Mouse (Mus musculus) cortical plate, adult 2 months (tissue): ENCODE results near the gene Tmem18. TPM values are rescaled to one million over a fixed set of nuclear protein-coding genes. Genes with fewer than 3 reads are reported as not detected.

ENCODE experiments used
- H3K27ac ChIP-seq: fragments of 200-500 bp; 2 replicates; pipeline ENCODE4 v1.5.1; 2012; ENCODE audit warnings: low read length, control low read depth, inconsistent platforms; ENCODE audit not compliant: insufficient read depth
- H3K4me1 ChIP-seq: fragments of 200-500 bp; 2 replicates; pipeline ENCODE4 v1.6.1; 2011; ENCODE audit warnings: low read length; ENCODE audit not compliant: control insufficient read depth, insufficient read depth
- H3K4me3 ChIP-seq: fragments of 200-500 bp; 2 replicates; pipeline ENCODE4 v1.5.1; 2011; ENCODE audit warnings: mild to moderate bottlenecking, low read length, control low read depth; ENCODE audit not compliant: insufficient read depth
- CTCF ChIP-seq: fragments of 200-500 bp; IDR thresholded peaks from 2 replicates; pipeline ENCODE4 v1.5.1; 2011; ENCODE audit warnings: mild to moderate bottlenecking, control low read depth, low read length; ENCODE audit not compliant: insufficient read depth; ENCODE audit errors: extremely low read depth
- POLR2A ChIP-seq: fragments of 200-500 bp; IDR thresholded peaks from 2 replicates; pipeline ENCODE4 v1.6.1; 2011; ENCODE audit warnings: mild to moderate bottlenecking, low read length, control low read depth; ENCODE audit not compliant: insufficient read depth; ENCODE audit errors: extremely low read depth
- polyA plus RNA-seq: library from polyadenylated mRNA; depleted of rRNA; stranded (reverse); fragments of >200 nt; gene quantifications from 2 replicates; pipeline ENCODE4 v1.2.3, GENCODE M21; 2012; rRNA removed

Gene Tmem18
- 36.3 and 39.0 TPM in 2 replicates for polyA plus RNA-seq

DNA sequence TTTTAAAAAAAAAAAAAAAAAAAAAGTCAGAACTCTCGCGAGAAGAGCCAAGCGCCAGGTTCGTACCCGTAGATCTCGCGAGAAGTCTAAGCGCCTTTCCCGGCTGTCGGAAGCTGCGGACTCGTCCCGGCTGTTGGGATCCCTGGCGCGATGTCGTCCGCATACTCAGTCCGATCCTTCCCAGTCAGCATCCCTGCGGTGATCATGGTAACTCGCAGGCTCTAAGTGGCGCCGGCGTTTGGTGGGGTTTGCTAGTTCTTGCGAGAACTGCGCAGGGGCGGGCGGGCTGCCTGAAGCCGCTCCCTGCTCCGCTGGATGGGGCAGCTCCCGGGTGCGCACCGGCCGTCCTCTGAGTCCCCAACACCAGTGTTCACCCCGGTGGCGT is at the start of gene Tmem18:
Gene Tmem18 (plus strand): TSS at position 71 of the 385 bp plus-strand sequence.
- H3K4me3 ChIP-seq = peak within 1 kb of the TSS; percentile 96
- TF ChIP-seq POLR2A (peak; percentile 96), CTCF (no peak)
- H3K4me1 ChIP-seq = peaks cover 3% of the 10 kb centered on the region
- peak within 1 kb of the TSS; percentile 51 for H3K27ac ChIP-seq

DNA sequence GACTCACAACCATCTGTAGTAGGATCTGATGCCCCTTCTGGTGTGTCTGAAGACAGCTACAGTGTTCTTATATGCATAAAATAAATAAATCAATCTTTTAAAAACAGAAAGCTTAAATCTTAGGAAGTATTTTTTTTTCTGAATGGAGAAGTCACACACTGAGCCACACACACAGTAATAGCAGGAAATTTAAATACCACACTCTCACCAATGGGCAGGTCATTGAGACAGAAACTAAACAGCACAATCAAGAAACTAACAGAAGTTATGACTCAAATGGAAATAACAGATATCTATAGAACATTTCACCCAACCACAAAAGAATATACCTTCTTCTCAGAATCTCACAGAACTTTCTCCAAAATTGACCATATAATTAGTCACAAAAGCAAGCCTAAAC is 26.9 kb upstream of the Tmem18 start:
- TF ChIP-seq POLR2A (no peak), CTCF (no peak)
- no peak overlapping the region for H3K27ac ChIP-seq
- H3K4me3 ChIP-seq = no peak overlapping the region
- H3K4me1 ChIP-seq = no peaks in the 10 kb centered on the region

DNA sequence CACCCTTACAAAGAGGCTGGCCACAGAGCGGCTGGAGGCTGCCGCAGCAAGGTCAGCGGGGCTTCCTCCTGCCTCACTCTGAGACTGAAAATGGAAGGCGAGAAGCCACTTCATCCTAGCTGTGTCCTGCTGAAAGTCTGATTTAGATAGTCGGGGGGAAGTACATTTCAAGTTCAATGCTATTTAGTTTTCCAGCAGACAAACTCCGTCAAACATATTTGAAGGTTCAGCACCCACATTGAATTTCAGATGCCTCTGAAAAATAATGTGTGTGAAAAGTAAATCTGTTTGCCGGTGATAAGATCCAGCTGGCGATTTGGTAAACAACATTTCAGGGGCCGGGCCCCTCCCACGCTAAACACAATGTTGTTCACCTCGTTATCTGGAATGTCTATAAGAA is 22.8 kb upstream of the Tmem18 start:
- Histone ChIP-seq H3K4me1 (no peaks in the 10 kb centered on the region), H3K27ac (no peak overlapping the region), H3K4me3 (no peak overlapping the region)
- TF ChIP-seq CTCF = no peak

DNA sequence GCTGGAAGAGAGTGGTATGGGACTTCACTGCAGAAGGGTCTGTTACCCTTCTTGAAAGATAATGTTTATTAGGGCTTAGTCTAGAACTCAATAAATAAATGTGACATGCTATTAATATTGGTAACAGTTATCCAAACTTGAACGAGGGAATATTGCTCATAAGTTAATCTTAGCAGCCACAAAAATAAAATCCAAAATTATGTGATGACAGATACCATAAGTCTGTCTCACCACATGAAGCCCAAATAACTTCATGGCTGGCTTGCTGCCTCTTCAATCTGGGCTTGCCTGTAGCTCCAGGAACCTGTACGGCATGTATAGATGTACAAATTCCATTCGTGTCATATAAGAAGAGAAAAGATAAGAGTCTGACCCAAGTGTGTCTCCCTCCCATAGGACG is 12.2 kb upstream of the Tmem18 start:
- Histone ChIP-seq H3K4me1 (no peaks in the 10 kb centered on the region), H3K27ac (no peak overlapping the region), H3K4me3 (no peak overlapping the region)
- TF ChIP-seq POLR2A (no peak), CTCF (no peak)

DNA sequence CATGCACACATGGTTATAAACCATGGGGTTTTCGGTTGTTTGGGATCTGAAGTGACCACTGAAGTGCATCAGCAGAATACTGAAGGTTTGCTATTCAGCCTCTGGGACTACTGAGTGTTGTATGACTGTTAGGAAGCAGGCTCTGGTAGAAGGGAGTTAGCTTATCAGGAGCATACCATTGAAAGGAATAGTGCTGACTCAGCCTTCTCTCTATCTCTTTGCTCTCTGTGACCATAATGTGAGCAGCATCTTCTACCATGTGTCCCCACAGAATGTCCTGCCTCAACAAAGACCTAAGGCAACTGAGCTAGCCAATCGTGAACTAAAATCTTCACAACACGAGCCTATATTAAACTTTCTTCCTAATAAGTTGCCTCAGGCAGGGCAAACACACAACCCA is 8.3 kb upstream of the Tmem18 start:
- Histone ChIP-seq H3K4me3 (no peak overlapping the region), H3K27ac (no peak overlapping the region), H3K4me1 (no peaks in the 10 kb centered on the region)
- TF ChIP-seq CTCF = no peak
- TF ChIP-seq POLR2A = no peak

DNA sequence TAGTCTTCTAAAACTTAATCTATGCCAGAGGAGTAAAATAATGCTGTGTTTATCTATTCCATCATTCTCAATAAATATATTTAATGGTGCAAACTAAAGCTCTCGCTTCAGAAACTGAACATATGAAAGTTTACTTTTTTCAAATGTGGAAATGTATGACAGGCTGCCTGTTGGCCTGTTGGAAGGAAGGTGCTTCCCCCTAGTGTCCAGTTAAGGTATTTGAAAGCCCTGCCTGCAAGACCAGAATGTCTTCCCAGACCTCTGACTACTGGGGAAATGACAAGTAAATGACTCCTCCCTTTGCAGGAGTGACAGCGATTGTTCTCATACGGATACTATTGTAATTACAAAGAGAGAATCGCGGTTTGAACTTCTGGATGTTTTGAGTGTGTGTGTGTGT is 6.2 kb upstream of the Tmem18 start:
- Histone ChIP-seq H3K4me1 (no peaks in the 10 kb centered on the region), H3K27ac (no peak overlapping the region), H3K4me3 (no peak overlapping the region)
- TF ChIP-seq CTCF (peak; percentile 93), POLR2A (no peak)

DNA sequence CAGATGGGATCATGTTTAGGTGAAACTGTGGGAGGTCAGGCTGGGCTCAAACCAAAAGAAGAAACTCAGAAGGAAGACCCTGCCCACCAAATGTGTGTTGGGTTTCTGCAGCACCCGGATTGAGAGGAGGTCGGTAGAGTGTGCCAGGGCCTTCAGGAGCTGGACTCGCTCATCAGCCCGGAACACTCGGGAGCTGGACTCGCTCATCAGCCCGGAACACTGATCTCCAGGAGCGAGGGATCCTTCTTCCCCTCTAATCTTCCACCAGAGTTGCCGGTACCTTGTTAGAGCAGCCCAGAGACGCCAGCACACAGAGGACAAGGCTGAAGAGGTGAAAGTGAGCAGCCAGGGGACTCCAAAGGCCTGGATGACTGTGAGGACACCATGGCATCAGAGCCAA is 2.9 kb upstream of the Tmem18 start:
- Histone ChIP-seq H3K27ac (no peak overlapping the region), H3K4me3 (no peak overlapping the region), H3K4me1 (peaks cover 3% of the 10 kb centered on the region)
- TF ChIP-seq POLR2A (no peak), CTCF (no peak)

DNA sequence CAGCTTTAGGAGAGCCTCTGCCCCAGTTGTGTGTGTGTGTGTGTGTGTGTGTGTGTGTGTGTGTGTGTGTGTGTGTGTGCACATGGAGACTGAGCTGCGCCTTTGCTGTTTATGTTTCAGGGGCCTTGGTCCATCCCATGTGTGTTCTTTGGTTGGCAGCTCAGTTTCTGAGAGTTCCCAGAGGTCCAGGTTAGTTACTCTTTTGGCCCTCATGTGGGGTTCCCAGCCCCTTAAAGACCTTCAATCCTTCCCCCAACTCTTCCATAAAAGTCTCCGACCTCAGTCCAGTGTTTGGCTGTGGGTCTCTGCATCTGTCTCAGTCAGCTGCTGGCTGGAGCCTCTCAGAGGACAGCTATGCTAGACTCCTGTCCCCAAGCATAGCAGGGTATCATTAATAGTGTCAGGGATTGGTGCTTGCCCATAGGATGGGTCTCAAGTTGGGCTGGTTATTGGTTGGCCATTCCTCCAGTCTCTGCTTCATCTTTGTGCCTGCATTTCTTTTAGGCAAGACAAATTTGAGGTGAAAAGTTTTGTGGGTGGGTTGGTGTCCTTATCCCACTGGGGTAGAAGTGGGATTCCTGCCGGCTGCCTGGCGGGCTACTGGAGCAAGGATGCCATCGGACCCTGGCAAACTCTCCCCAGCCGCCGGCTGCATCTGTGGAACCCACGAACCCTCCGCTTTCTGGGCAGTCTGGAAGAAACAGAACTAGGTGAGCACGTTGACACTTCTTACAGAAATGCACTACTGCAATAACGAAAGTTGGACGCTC is 455 bp upstream of the Tmem18 start:
- TF ChIP-seq CTCF (no peak), POLR2A (no peak)
- Histone ChIP-seq H3K4me1 (peaks cover 3% of the 10 kb centered on the region), H3K4me3 (peak overlapping the region; percentile 96), H3K27ac (no peak overlapping the region)

DNA sequence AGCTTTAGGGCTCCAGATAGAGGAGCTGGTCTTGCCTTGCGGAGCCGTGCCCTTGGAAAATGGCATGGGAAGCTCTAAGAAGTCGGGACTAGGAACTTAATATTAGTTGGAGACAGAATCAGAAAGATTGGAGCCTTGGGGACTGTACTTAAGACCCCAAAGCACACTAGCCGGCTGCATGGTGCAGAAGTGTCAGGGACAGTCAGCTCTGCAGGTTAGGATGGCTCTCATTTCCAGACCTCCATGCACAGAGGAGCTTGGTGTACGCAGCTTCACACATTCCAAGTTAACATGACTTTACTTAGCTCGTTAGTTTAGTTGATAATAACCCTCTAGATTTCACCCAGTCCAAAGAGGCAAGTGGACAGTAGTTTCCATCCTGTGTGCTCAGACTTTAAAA is 637 bp downstream of the Tmem18 start:
- TF ChIP-seq CTCF = no peak
- TF ChIP-seq POLR2A = no peak
- Histone ChIP-seq H3K4me1 (peaks cover 3% of the 10 kb centered on the region), H3K27ac (no peak overlapping the region), H3K4me3 (peak overlapping the region; percentile 96)

DNA sequence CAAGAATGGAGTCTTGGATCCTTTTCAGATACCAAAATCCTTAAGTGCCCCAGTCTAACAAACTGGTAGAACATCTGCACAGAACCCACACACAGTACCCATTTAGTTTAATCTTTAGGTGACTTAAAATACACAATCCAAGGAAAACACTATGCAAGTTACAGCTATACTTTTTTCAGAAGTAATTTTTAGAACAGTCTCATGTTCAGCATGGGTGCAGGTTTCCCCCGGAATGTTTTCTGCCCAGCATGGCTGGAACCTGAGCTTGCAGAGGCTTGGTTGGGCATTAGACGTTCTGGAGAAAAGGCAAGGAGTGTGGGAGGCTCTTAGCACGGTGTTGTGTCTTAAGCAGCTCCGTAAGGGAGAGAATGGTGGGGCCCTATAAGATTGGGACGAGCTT is 7.6 kb downstream of the Tmem18 start:
- H3K4me1 ChIP-seq = no peaks in the 10 kb centered on the region; the same call in 1 of the 2 replicates
- H3K27ac ChIP-seq = no peak overlapping the region
- no peak overlapping the region for H3K4me3 ChIP-seq
- TF ChIP-seq POLR2A (no peak), CTCF (no peak)
